Mouse (Mus musculus) kidney, embryonic 15.5 days (tissue): ENCODE measurements around the gene Olfr448. TPM values are rescaled to one million over a fixed set of nuclear protein-coding genes. Genes with fewer than 3 reads are reported as not detected.

Experiments
- ATAC-seq: fragments of 200-750 bp; cut with Nextera tagmentation; replicated peaks from 2 replicates; pipeline ENCODE4 v1.8.0; 2017; ENCODE audit warnings: moderate TSS enrichment; ENCODE audit not compliant: low FRiP score
- H3K27ac ChIP-seq: fragments of 300-500 bp; sonication (generic); 2 replicates; pipeline ENCODE4 v1.5.1; 2015; ENCODE audit warnings: mild to moderate bottlenecking, inconsistent platforms
- H3K27me3 ChIP-seq: fragments of 300-500 bp; sonication (generic); 2 replicates; pipeline ENCODE4 v1.6.1; 2015; ENCODE audit warnings: inconsistent platforms
- H3K36me3 ChIP-seq: fragments of 300-500 bp; sonication (generic); 2 replicates; pipeline ENCODE4 v1.6.1; 2015; ENCODE audit warnings: inconsistent platforms
- H3K4me1 ChIP-seq: fragments of 300-500 bp; sonication (generic); 2 replicates; pipeline ENCODE4 v1.6.1; 2015; ENCODE audit warnings: inconsistent platforms
- H3K4me2 ChIP-seq: fragments of 300-500 bp; sonication (generic); 2 replicates; pipeline ENCODE4 v1.6.1; 2015; ENCODE audit warnings: moderate library complexity, mild to moderate bottlenecking, inconsistent platforms
- H3K4me3 ChIP-seq: fragments of 300-500 bp; sonication (generic); replicated peaks from 2 replicates; pipeline ENCODE4 v1.5.1; 2015; ENCODE audit warnings: mild to moderate bottlenecking, inconsistent platforms
- H3K9ac ChIP-seq: fragments of 300-500 bp; sonication (generic); 2 replicates; pipeline ENCODE4 v1.6.1; 2015; ENCODE audit warnings: mild to moderate bottlenecking, inconsistent platforms
- H3K9me3 ChIP-seq: fragments of 300-500 bp; sonication (generic); replicated peaks from 2 replicates; pipeline ENCODE4 v1.6.1; 2016; ENCODE audit warnings: inconsistent platforms
- WGBS: fragments of 180-500 bp; shearing (Covaris S2); methylation state at CpG from one replicate; pipeline ENCODE4 v1.1.7; 2015; ENCODE audit warnings: mixed read lengths; 5-methylcytosine and 5-hydroxymethylcytosine counted together
- polyA plus RNA-seq: library from polyadenylated mRNA; unstranded; fragments of >200 nt; fragmentation: Nextera tagmentation; extraction: Ambion mirVana; gene quantifications from 2 replicates; pipeline ENCODE4 v1.2.1, GENCODE M21; 2015

Gene Olfr448
- not detected in 2 replicates for polyA plus RNA-seq

- Histone ChIP-seq H3K27me3 (no peaks in the 10 kb centered on the region), H3K4me2 (no peak within 1 kb of the TSS), H3K27ac (no peak within 1 kb of the TSS), H3K4me1 (no peaks in the 10 kb centered on the region), H3K4me3 (no peak within 1 kb of the TSS), H3K9ac (no peak within 1 kb of the TSS), H3K36me3 (no peaks in the 10 kb centered on the region), H3K9me3 (no peaks in the 10 kb centered on the region)
- 76% methylated on average over 1 of the region's 1 CpGs for WGBS
- no peak for ATAC-seq
These were observed at the start of gene Olfr448 for GRCm38 (mm10) chr6:42890141-42890540. Gene Olfr448 (plus strand): TSS chr6:42890441.

DNA sequence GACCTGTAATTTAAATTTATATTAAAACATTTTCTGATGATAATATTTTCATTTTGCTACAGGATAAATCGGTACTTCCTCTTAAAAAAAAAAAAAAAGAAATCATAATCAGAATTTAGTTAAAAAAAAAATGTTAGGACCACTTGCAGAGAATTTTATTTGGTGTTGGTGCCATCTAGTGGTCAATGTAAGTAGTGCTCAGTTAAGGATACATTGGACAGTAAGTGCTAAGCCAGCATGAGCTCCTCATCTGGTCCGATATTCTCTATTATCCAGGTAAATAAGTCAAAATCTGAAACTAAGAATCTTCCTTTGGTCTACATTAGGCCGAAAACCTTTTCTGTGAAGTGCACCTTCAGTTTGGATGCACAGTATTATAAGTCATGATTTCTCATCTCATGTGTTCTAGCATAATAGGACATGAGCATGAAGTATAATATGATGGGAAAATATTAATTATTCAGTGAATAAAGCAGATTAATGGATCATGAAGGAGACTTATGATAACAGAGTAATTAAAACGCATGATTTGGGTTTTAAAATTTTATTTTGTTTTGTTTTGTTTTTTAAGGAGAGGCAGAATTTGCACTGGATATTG is 29.9 kb upstream of the Olfr448 start:
- H3K4me2 ChIP-seq: no peak overlapping the region
- H3K9ac ChIP-seq: no peak overlapping the region
- 13% methylated on average over 4 of the region's 4 CpGs for WGBS
- no peaks in the 10 kb centered on the region for H3K9me3 ChIP-seq
- H3K4me1 ChIP-seq: no peaks in the 10 kb centered on the region
- H3K4me3 ChIP-seq: no peak overlapping the region
- no peak for ATAC-seq
- H3K27ac ChIP-seq: no peak overlapping the region
- H3K36me3 ChIP-seq: no peaks in the 10 kb centered on the region
- H3K27me3 ChIP-seq: no peaks in the 10 kb centered on the region

DNA sequence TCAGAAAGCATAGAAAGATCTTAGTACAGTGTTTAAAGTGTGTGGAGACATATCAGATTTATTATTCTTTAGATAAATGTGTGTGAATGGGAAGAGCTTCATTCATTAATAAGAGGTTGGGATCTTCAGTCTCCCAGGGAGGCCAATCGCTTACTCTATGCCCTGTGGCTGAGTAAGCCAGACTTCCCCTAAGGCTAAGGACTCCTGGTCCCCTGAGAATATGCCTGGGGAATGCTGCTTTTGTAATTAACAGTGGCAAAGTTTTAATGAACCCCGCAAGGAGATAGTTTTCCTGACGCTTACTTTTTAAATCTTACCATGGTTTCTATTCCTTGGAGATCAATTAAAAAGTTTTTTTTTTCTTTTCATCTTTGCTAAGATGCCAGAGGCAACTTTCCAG is 20.5 kb upstream of the Olfr448 start:
- Histone ChIP-seq H3K27me3 (no peaks in the 10 kb centered on the region), H3K36me3 (no peaks in the 10 kb centered on the region), H3K4me3 (no peak overlapping the region), H3K4me1 (no peaks in the 10 kb centered on the region), H3K9ac (no peak overlapping the region), H3K4me2 (no peak overlapping the region), H3K9me3 (no peaks in the 10 kb centered on the region), H3K27ac (no peak overlapping the region)
- WGBS: 81% methylated on average over 3 of the region's 3 CpGs
- ATAC-seq: no peak

GRCm38 (mm10) chr6:42876323-42876722 is 13.9 kb upstream of the Olfr448 start:
- H3K9me3 ChIP-seq: no peaks in the 10 kb centered on the region
- no peak overlapping the region for H3K4me3 ChIP-seq
- ATAC-seq: no peak
- H3K27me3 ChIP-seq: no peaks in the 10 kb centered on the region
- no peaks in the 10 kb centered on the region for H3K36me3 ChIP-seq
- H3K27ac ChIP-seq: no peak overlapping the region
- no peak overlapping the region for H3K9ac ChIP-seq
- H3K4me1 ChIP-seq: no peaks in the 10 kb centered on the region
- no peak overlapping the region for H3K4me2 ChIP-seq

GRCm38 (mm10) chr6:42900345-42900744 is 10.1 kb downstream of the Olfr448 start:
- H3K4me3 ChIP-seq: no peak overlapping the region
- 54% methylated on average over 1 of the region's 1 CpGs for WGBS
- H3K4me1 ChIP-seq: no peaks in the 10 kb centered on the region
- no peak overlapping the region for H3K27ac ChIP-seq
- no peaks in the 10 kb centered on the region for H3K27me3 ChIP-seq
- H3K9ac ChIP-seq: no peak overlapping the region
- ATAC-seq: no peak
- H3K36me3 ChIP-seq: no peaks in the 10 kb centered on the region
- no peak overlapping the region for H3K4me2 ChIP-seq
- H3K9me3 ChIP-seq: no peaks in the 10 kb centered on the region

- no peaks in the 10 kb centered on the region for H3K27me3 ChIP-seq
- H3K4me2 ChIP-seq: no peak within 1 kb of the TSS
- H3K36me3 ChIP-seq: no peaks in the 10 kb centered on the region
- ATAC-seq: no peak
- no peaks in the 10 kb centered on the region for H3K9me3 ChIP-seq
- no peak within 1 kb of the TSS for H3K27ac ChIP-seq
- H3K4me1 ChIP-seq: no peaks in the 10 kb centered on the region
- H3K9ac ChIP-seq: no peak within 1 kb of the TSS
- no peak within 1 kb of the TSS for H3K4me3 ChIP-seq
These were observed 18.3 kb downstream of the Olfr448 start, which contains the start of gene Olfr447 for GRCm38 (mm10) chr6:42908578-42908977. Gene Olfr447 (plus strand): TSS chr6:42908878.

DNA sequence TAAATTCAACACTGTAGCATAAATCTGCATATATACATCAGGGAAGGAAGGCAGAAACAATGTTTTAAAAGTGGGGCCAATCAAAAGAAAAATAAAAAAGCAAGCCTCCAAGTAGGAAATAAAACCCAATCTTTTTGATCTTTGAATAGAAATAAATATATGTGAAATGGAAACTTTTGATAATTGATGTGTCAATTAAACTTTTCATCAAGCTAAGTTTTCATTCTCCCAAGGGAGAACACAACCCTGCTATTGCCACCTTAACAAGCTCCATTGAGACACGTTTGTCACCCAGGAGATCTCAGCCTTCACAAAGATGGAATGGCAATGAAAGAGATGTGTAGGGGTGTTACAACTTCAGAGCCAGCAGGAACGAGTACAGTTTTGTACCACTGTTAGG is 30.8 kb downstream of the Olfr448 start, which contains the start of gene Olfr446:
Gene Olfr446, plus strand, starts transcription at position 301 of the 400 bp plus-strand sequence.
- no peak within 1 kb of the TSS for H3K9ac ChIP-seq
- H3K4me3 ChIP-seq: no peak within 1 kb of the TSS
- H3K4me2 ChIP-seq: no peak within 1 kb of the TSS
- no peaks in the 10 kb centered on the region for H3K9me3 ChIP-seq
- no peaks in the 10 kb centered on the region for H3K4me1 ChIP-seq
- ATAC-seq: no peak
- H3K36me3 ChIP-seq: no peaks in the 10 kb centered on the region
- WGBS: 61% methylated on average over 2 of the region's 2 CpGs
- no peaks in the 10 kb centered on the region for H3K27me3 ChIP-seq
- H3K27ac ChIP-seq: no peak within 1 kb of the TSS

Other genes with a start within 250 kb of the Olfr448 start
- gene Tcaf2, start 245.2 kb upstream of the Olfr448 start, polyA plus RNA-seq: 5.2 and 5.8 TPM in 2 replicates
- 85.1 and 87.6 TPM in 2 replicates for gene Tcaf1, start 180.4 kb upstream of the Olfr448 start, polyA plus RNA-seq
- gene Olfr453, start 151.1 kb upstream of the Olfr448 start, polyA plus RNA-seq: not detected in 2 replicates
- not detected in 2 replicates for gene Olfr38, start 134.0 kb upstream of the Olfr448 start, polyA plus RNA-seq
- not detected in 2 replicates for gene Olfr452, start 105.3 kb upstream of the Olfr448 start, polyA plus RNA-seq
- gene Olfr450, start 78.5 kb upstream of the Olfr448 start, polyA plus RNA-seq: not detected in 2 replicates
- not detected in 2 replicates for gene Olfr449, start 56.1 kb upstream of the Olfr448 start, polyA plus RNA-seq
- gene Olfr447, start 18.4 kb downstream of the Olfr448 start, polyA plus RNA-seq: not detected in 2 replicates
- gene Olfr446, start 30.9 kb downstream of the Olfr448 start, polyA plus RNA-seq: not detected in 2 replicates
- not detected in 2 replicates for gene Olfr444, start 58.6 kb downstream of the Olfr448 start, polyA plus RNA-seq
- not detected in 2 replicates for gene Olfr441, start 215.9 kb downstream of the Olfr448 start, polyA plus RNA-seq